Mouse (Mus musculus) lung, adult 10 weeks (tissue): ENCODE data around the gene Il17a. TPM values are rescaled to one million over a fixed set of nuclear protein-coding genes. Genes with fewer than 3 reads are reported as not detected.

ENCODE experiments used
- polyA plus RNA-seq: library from polyadenylated mRNA; stranded (reverse); fragments of 350-450 nt; fragmentation: Illumina TruSeq; extraction: RNeasy Lipid Tissue Mini Kit (QIAGEN cat#74804); gene quantifications from one replicate; pipeline ENCODE4 v1.2.3, GENCODE M21; 2014; ENCODE audit warnings: low read depth, low replicate concordance; ENCODE audit not compliant: insufficient read depth

Il17a gene
- not detected for polyA plus RNA-seq

DNA sequence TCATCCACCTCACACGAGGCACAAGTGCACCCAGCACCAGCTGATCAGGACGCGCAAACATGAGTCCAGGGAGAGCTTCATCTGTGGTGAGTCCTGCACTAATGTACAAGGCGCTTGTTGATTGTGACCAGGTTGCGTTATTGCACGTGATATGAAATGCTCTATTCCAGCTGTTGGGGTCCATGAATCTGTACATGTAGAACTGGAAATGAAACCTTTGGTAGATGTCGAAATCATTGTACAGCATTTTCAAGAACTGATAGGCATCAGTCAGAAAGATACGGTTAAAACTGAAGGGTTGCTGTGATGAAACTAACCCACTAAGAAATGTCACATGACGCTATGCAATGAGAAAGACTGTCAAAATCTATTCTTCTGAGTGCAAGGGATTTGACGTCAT lies at the start of gene Il17a:
Gene Il17a (plus strand): TSS at position 3 of the 400 bp plus-strand sequence.

Other genes starting within 250 kb of the Il17a start
- gene Pkhd1, start 112.8 kb upstream of the Il17a start, polyA plus RNA-seq: 0.03 TPM
- gene Il17f, start 59.7 kb downstream of the Il17a start, polyA plus RNA-seq: not detected
- gene Mcm3, start 89.4 kb downstream of the Il17a start, polyA plus RNA-seq: 10.9 TPM
- 6.9 TPM for gene Paqr8, start 159.7 kb downstream of the Il17a start, polyA plus RNA-seq
- gene Efhc1, start 220.7 kb downstream of the Il17a start, polyA plus RNA-seq: 6.4 TPM